Mouse (Mus musculus): Measurements from ENCODE around the gene Nhlh2. TPM values are rescaled to one million over a fixed set of nuclear protein-coding genes. Genes with fewer than 3 reads are reported as not detected.

Nhlh2 gene
- total RNA-seq (2023), result not detected

DNA sequence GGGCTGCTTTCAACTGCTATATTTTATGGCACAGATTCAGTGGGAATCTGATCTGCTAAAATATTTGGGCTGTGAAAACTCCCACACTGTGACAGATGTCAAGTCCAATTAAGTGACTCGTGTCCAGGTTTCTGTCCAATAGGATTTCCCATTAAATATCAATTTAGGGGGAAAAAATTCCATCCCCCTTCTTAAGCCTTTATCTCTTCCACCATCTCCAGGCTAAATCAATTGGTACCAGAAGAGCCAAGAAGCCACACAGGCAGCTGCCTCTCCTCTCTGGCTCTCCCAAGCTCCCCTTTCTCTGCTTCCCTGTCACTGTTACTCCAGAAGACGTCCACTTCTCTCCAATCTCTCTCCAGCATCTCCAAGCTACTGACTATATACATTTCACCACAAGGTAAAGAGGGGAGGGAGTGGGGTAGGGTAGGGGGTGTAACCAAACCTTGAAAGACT lies at the start of gene Nhlh2:
Nhlh2 (plus strand) TSS at position 151 of the 456 bp plus-strand sequence.

Other genes with a start within 250 kb of the Nhlh2 start
- not detected for gene Mab21l3, start 161.1 kb upstream of the Nhlh2 start, total RNA-seq (2023)
- gene Slc22a15, start 85.6 kb upstream of the Nhlh2 start, total RNA-seq (2023), result 1.4 TPM
- gene Casq2, start 76.3 kb downstream of the Nhlh2 start, total RNA-seq (2023), result not detected
- 0.15 TPM for gene Vangl1, start 194.6 kb downstream of the Nhlh2 start, total RNA-seq (2023)

Data from CD8-positive naive resting alpha-beta T cell, adult 57 days (primary cell).